Mouse (Mus musculus): ENCODE data around the gene 3110070M22Rik.
A peak's percentile ranks its signal among the peaks of the same experiment; 100 is the strongest.
"Not testable (repeated sequence)": the region's sequence is repeated elsewhere in the genome, so short reads cannot be mapped to it uniquely, and the experiment has no call there.

3110070M22Rik gene

GRCm38 (mm10) chr13:119487880-119488580 is at the start of gene 3110070M22Rik, which contains the start of gene Tmem267:
3110070M22Rik (minus strand) TSS chr13:119488383.
Tmem267 (plus strand) TSS chr13:119488039.
- DNase-seq (ENCODE audit: low spot score): peak; percentile 82

GRCm38 (mm10) chr13:119494938-119495337 is 6.8 kb upstream of the 3110070M22Rik start:
- DNase-seq (ENCODE audit: low spot score): not testable (repeated sequence)

GRCm38 (mm10) chr13:119492083-119492482 is 3.9 kb upstream of the 3110070M22Rik start:
- DNase-seq (ENCODE audit: low spot score): not testable (repeated sequence)

- no peak for DNase-seq (ENCODE audit: low spot score)
Measured at GRCm38 (mm10) chr13:119487354-119487753, 829 bp downstream of the 3110070M22Rik start.

GRCm38 (mm10) chr13:119477789-119478188 is 10.4 kb downstream of the 3110070M22Rik start:
- DNase-seq (ENCODE audit: low spot score): no peak

- no peak for DNase-seq (ENCODE audit: low spot score)
Measured at GRCm38 (mm10) chr13:119476631-119477030, 11.6 kb downstream of the 3110070M22Rik start.

GRCm38 (mm10) chr13:119462596-119463560 is 25.3 kb downstream of the 3110070M22Rik start, which contains the start of gene 4833420G17Rik:
4833420G17Rik (plus strand) TSS chr13:119462768.
- DNase-seq (ENCODE audit: low spot score): peak; percentile 91

- DNase-seq (ENCODE audit: low spot score): no peak
Measured at GRCm38 (mm10) chr13:119461900-119462595, 26.1 kb downstream of the 3110070M22Rik start.

GRCm38 (mm10) chr13:119456342-119456741 is 31.8 kb downstream of the 3110070M22Rik start:
- DNase-seq (ENCODE audit: low spot score): no peak

- DNase-seq (ENCODE audit: low spot score): no peak
Measured at GRCm38 (mm10) chr13:119455082-119455481, 33.1 kb downstream of the 3110070M22Rik start.

GRCm38 (mm10) chr13:119453563-119453962 is 34.6 kb downstream of the 3110070M22Rik start:
- no peak for DNase-seq (ENCODE audit: low spot score)

- no peak for DNase-seq (ENCODE audit: low spot score)
Measured at GRCm38 (mm10) chr13:119442244-119442643, 45.9 kb downstream of the 3110070M22Rik start.
